Mouse (Mus musculus) G1E (cell line): ENCODE data around the gene Ryr1. TPM values are rescaled to one million over a fixed set of nuclear protein-coding genes. Genes with fewer than 3 reads are reported as not detected.
"Not testable (repeated sequence)": the region's sequence is repeated elsewhere in the genome, so short reads cannot be mapped to it uniquely, and the experiment has no call there.

Experiments used
- ATAC-seq: 2 replicates; pipeline ENCODE4 v1.8.0; 2016; ENCODE audit warnings: mild to moderate bottlenecking; ENCODE audit not compliant: insufficient number of reproducible peaks, poor library complexity, low FRiP score, severe bottlenecking; ENCODE audit errors: extremely low read depth
- DNase-seq: peaks from one replicate; pipeline ENCODE4 v3.0.0; 2012; ENCODE audit warnings: low spot score
- H3K27me3 ChIP-seq: 2 replicates; pipeline ENCODE4 v1.6.1; 2012; ENCODE audit warnings: mild to moderate bottlenecking, low read length, inconsistent platforms; ENCODE audit not compliant: insufficient read depth
- H3K36me3 ChIP-seq: replicated peaks from 2 replicates; pipeline ENCODE3; 2012; ENCODE audit warnings: mild to moderate bottlenecking, inconsistent platforms
- H3K4me1 ChIP-seq: 2 replicates; pipeline ENCODE4 v1.6.1; 2012; ENCODE audit warnings: low read depth, low read length, inconsistent platforms, mixed read lengths; ENCODE audit not compliant: insufficient read depth
- H3K4me3 ChIP-seq: 2 replicates; pipeline ENCODE4 v1.5.1; 2012; ENCODE audit warnings: low read depth, mild to moderate bottlenecking, inconsistent platforms, low read length, moderate library complexity, mixed read lengths
- H3K9me3 ChIP-seq: replicated peaks from 2 replicates; pipeline ENCODE4 v1.6.1; 2012; ENCODE audit warnings: inconsistent platforms
- CTCF ChIP-seq: IDR thresholded peaks from 2 replicates; pipeline ENCODE4 v1.5.1; 2012; ENCODE audit warnings: low read depth, low read length, inconsistent platforms, mixed read lengths
- GATA1 ChIP-seq: IDR thresholded peaks from 2 replicates; pipeline ENCODE4 v1.6.1; 2012; ENCODE audit warnings: borderline replicate concordance, low read length, inconsistent platforms, mixed read lengths
- GATA2 ChIP-seq: IDR thresholded peaks from 2 replicates; pipeline ENCODE4 v1.6.1; 2012; ENCODE audit warnings: low read depth, low read length, inconsistent platforms, borderline replicate concordance
- POLR2AphosphoS5 ChIP-seq: IDR thresholded peaks from 2 replicates; pipeline ENCODE4 v1.6.1; 2012; ENCODE audit warnings: low read depth, low read length, inconsistent platforms; ENCODE audit not compliant: insufficient replicate concordance
- TAL1 ChIP-seq: conservative IDR thresholded peaks from 2 replicates; pipeline ENCODE4 v1.6.1; 2012; ENCODE audit warnings: low read depth, low read length, inconsistent platforms, mixed read lengths
- polyA plus RNA-seq: library from polyadenylated mRNA; stranded (reverse); fragments of >175 nt; gene quantifications from 2 replicates; pipeline ENCODE4 v1.2.3, GENCODE M21; 2012
- total RNA-seq, 2 experiments: library from RNA; stranded (forward) in 1 of 2; stranded (reverse) in 1 of 2; fragments of 200-1000 nt in 1 of 2; fragments of >200 nt in 1 of 2; fragmentation: Nextera tagmentation in 1 of 2; gene quantifications; 2 replicates each; pipeline ENCODE4 v1.2.3; 2014 to 2017

Gene Ryr1
- total and polyA plus RNA-seq, 3 experiments, result under 0.01 to 0.38 (median 0.30) TPM

DNA sequence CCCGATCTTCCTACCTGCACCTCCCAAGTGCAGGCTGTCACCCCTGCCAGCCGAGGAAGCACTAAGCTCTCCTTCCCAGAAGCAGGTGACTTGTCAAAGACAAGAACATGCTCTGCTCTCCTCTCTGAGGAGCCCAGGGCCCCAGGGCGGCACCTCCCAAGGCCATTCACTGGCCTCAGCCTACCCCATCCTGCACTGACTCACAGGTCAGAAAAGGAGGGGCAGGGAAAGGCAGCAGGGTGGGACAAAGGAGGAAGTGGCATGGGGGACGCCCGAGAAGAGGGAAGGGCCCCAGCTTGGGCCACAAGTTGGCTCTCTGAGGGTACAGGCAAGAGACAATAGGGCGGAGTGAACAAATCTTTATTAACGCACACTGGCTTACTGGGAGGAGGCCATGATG is 153.9 kb downstream of the Ryr1 start:
- Histone ChIP-seq H3K36me3 (peaks cover 74% of the 10 kb centered on the region), H3K27me3 (no peaks in the 10 kb centered on the region), H3K4me3 (no peak overlapping the region), H3K9me3 (no peaks in the 10 kb centered on the region), H3K4me1 (peaks cover 43% of the 10 kb centered on the region)
- no peak for TF ChIP-seq CTCF
- no peak for TF ChIP-seq TAL1
- no peak for TF ChIP-seq POLR2AphosphoS5
- DNase-seq (peak; percentile 18), ATAC-seq (peak; percentile 40; the same call in 1 of the 2 replicates)

DNA sequence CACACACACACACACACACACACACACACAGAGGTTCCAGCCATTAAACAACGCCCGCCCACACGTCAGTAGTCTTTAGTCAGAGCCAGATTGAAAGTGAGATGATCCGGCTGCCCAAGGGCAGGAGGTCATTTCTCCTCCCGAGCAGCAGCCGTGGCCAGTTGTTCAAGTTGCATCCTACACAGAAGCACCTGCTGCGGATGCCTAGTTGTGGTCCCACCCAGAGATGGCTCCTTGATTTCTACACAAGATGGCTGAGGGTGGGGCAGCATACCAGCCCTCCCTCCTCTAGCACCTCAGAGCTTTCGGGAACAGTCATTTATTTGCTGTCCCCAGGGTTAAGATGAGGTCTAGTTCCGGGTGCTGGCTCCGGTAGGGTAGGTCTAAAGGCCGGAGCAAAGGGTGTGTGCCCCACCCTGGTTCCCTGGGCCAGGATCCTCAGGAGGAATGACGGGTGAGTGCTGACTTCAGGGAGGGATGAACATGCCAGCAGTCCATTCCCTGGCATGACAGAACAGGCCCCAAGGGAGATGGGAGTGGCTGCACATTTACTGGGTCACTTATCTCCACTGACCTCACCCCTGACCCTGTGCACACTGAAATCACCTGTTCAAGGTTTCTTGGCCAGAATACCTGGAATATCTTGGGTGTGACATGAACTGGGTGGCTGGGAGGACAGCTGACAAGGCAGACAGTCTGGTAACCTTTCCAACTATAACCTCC is 155.1 kb downstream of the Ryr1 start:
- ATAC-seq, result no peak
- H3K4me1 ChIP-seq, result peaks cover 47% of the 10 kb centered on the region
- H3K9me3 ChIP-seq, result no peaks in the 10 kb centered on the region
- TF ChIP-seq GATA2 (no peak), GATA1 (no peak), CTCF (no peak), TAL1 (no peak), POLR2AphosphoS5 (no peak)
- H3K4me3 ChIP-seq, result no peak overlapping the region
- H3K36me3 ChIP-seq, result peaks cover 64% of the 10 kb centered on the region
- no peak for DNase-seq
- H3K27me3 ChIP-seq, result no peaks in the 10 kb centered on the region

DNA sequence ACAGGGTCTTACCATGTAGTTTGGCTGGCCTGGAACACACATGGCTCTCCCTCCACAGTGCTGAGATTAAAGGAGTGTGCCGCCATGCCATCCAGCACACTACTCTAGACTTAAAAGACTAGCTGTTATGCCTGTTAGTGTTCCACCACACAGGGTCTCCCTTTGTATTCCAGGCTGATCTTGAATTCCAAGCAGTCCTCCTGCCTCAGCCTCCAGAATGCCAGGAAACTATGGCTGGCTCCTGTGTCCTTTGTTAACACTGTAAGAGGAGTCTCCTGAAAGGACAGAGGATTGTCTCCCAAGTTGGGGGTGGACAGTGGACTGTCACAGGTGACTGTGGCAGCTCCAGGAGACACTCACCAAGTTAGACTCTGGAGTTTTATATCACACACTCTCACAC is 155.7 kb downstream of the Ryr1 start:
- H3K36me3 ChIP-seq, result peaks cover 58% of the 10 kb centered on the region

DNA sequence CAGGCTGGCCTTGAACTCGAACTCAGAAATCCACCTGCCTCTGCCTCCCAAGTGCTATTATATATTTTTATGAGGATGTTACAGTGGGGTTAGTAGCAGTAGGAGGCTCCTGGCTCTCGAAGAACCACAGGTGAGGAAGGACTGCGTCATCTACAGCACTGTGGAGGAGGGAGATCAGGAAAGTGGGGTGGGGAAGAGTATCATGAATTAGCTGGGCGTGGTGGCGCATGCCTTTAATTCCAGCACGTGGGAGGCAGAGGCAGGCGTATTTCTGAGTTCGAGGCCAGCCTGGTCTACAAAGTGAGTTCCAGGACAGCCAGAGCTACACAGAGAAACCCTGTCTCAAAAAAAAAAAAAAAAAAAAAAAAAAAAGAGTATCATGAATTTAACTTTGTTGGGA is 156.9 kb downstream of the Ryr1 start:
- Histone ChIP-seq H3K36me3 (peaks cover 47% of the 10 kb centered on the region), H3K4me1 (peaks cover 44% of the 10 kb centered on the region)
- H3K27me3 ChIP-seq, H3K4me3 ChIP-seq, DNase-seq, ATAC-seq, H3K9me3 ChIP-seq: not testable (repeated sequence)

More for the DNA sequence above, 155.7 kb downstream of the Ryr1 start:
- no peak for DNase-seq
- no peak for TF ChIP-seq GATA2
- no peak for TF ChIP-seq GATA1
- no peak for TF ChIP-seq POLR2AphosphoS5
- TF ChIP-seq TAL1, result no peak
- no peak for TF ChIP-seq CTCF
- Histone ChIP-seq H3K27me3 (no peaks in the 10 kb centered on the region), H3K4me3 (no peak overlapping the region), H3K4me1 (peaks cover 44% of the 10 kb centered on the region), H3K9me3 (no peaks in the 10 kb centered on the region)
- no peak for ATAC-seq

DNA sequence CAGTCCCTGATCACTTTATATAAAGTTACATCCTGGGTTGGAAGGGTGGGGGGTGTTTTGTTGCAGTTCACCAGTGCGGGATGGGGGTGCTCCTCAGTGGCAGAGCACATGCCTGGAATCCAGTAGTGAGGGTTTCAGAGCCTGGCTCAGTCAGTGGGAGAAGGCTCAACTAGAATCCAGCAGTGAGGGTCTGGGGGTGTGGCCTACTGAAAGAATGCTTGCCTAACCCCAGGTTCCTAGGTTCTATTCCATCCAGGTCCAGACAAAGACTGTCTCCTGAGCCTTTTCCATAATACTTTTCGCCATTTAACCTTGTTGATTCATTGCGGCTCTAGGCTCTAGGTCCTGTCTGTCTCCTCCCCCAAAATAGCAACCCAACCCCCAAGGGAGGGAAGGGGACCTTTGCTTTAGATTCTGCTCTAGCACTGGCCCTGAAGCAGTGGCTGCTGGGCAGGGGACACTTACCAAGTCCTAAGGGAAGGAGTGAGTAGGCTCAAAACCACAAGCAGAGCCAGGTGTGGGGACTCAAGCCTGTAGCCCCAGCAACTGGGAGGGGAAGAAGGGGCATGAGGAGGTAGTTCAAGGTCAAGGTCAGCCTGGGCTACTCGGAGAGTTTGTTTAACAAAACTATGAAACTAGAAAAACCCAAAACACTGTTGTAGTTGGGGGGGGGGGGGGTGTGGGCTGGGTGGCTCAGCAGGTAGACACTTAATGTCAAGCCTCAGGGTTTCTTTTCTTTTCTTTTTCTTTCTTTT is 158.1 kb downstream of the Ryr1 start:
- DNase-seq, result no peak
- TF ChIP-seq GATA2 (no peak), GATA1 (no peak), TAL1 (no peak), CTCF (no peak), POLR2AphosphoS5 (no peak)
- no peak for ATAC-seq
- Histone ChIP-seq H3K27me3 (no peaks in the 10 kb centered on the region), H3K4me1 (peaks cover 43% of the 10 kb centered on the region), H3K9me3 (no peaks in the 10 kb centered on the region), H3K4me3 (no peak overlapping the region), H3K36me3 (peaks cover 35% of the 10 kb centered on the region)

DNA sequence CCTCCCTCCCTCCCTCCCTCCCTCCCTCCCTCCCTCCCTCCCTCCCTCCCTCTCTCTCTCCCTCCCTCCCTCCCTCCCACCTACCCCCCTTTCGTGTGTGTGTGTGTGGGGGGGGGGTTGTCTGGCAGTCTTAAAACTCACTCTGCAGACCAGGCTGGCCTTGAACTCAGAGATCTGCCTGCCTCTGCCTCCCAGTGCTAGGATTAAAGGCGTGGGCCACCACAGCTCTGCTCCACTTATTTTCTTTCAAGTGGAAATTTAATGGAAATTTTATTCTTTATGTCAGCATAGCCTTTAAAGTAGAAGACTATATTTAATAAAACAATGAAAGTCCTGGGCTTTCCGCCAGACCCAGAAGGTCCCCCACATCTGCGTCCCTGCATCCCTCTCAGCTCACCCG is 158.8 kb downstream of the Ryr1 start:
- H3K4me1 ChIP-seq, result peaks cover 38% of the 10 kb centered on the region
- no peak for TF ChIP-seq POLR2AphosphoS5
- TF ChIP-seq GATA2, result no peak
- TF ChIP-seq TAL1, result no peak
- no peak for TF ChIP-seq CTCF
- TF ChIP-seq GATA1, result no peak
- H3K36me3 ChIP-seq, result peaks cover 28% of the 10 kb centered on the region
- DNase-seq (no peak), ATAC-seq (no peak)
- H3K4me3 ChIP-seq, result no peak overlapping the region
- H3K27me3 ChIP-seq, result no peaks in the 10 kb centered on the region
- no peaks in the 10 kb centered on the region for H3K9me3 ChIP-seq
